Mouse (Mus musculus) olfactory bulb, adult 2 months (tissue): ENCODE measurements around the gene Gk.

Experiments used
- CTCF ChIP-seq: fragments of 200-500 bp; IDR thresholded peaks from 2 replicates; pipeline ENCODE4 v1.5.1; 2012; ENCODE audit warnings: low read depth, mild to moderate bottlenecking, low read length, moderate library complexity; ENCODE audit not compliant: insufficient read depth
- POLR2A ChIP-seq: fragments of 200-500 bp; IDR thresholded peaks from 2 replicates; pipeline ENCODE4 v1.6.1; 2012; ENCODE audit warnings: mild to moderate bottlenecking, low read depth, low read length, moderate library complexity; ENCODE audit not compliant: insufficient read depth

DNA sequence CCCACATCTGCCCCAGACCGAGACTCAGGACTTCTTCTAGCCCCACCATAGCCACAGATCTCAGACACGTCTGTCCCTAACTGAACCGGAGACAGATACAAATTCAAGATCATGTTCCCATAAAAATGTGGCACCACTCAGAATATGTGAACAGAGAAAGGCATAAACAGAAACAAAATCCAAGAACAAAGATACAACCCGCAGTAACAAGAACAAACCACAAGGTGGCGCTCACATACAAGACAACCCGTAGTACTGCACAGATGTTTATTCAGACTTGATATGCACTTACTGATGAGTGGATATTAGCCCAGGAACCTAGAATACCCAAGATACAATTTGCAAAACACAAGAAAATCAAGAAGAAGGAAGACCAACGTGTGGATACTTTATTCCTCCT, 99.8 kb downstream of the Gk start:
- TF ChIP-seq POLR2A (no peak), CTCF (no peak)
